Mouse (Mus musculus): ENCODE data around the gene St5. TPM values are rescaled to one million over a fixed set of nuclear protein-coding genes. Genes with fewer than 3 reads are reported as not detected.

Gene St5
- total RNA-seq, 2 experiments from 2014 or later, result 6.8 to 7.7 TPM

- intact Hi-C loops (cut with DNase I), result no loop called here
Measured at GRCm38 (mm10) chr7:109533129-109533528, 170.3 kb downstream of the St5 start.

GRCm38 (mm10) chr7:109532691-109533090 is 170.7 kb downstream of the St5 start:
- intact Hi-C loops (cut with DNase I), result loop anchor here (1.0 kb wide), 1 partner anchor 86 kb away; no protein-coding TSS in a partner anchor
- H3K4me3 ChIP-seq, result no peak overlapping the region
- no peak for TF ChIP-seq CTCF (IDR thresholded peaks at IDR 0.05)
- no peak for DNase-seq
- H3K27ac ChIP-seq, result peak overlapping the region; percentile 43; the same call in 1 of the 2 replicates

More at GRCm38 (mm10) chr7:109533129-109533528, 170.3 kb downstream of the St5 start:
- DNase-seq, result no peak
- Histone ChIP-seq H3K27ac (peak overlapping the region; percentile 43; the same call in 1 of the 2 replicates), H3K4me3 (no peak overlapping the region)
- TF ChIP-seq CTCF (IDR thresholded peaks at IDR 0.05), result no peak

GRCm38 (mm10) chr7:109531501-109531900 is 171.9 kb downstream of the St5 start:
- no peak for DNase-seq
- Histone ChIP-seq H3K27ac (peak overlapping the region; percentile 8; the same call in 1 of the 2 replicates), H3K4me3 (no peak overlapping the region)
- intact Hi-C loops (cut with DNase I), result no loop called here
- no peak for TF ChIP-seq CTCF (IDR thresholded peaks at IDR 0.05)

GRCm38 (mm10) chr7:109529741-109530140 is 173.7 kb downstream of the St5 start:
- no peak overlapping the region for H3K27ac ChIP-seq
- intact Hi-C loops (cut with DNase I), result loop anchor here (5.0 to 10.0 kb wide), 2 partner anchors 173 to 365 kb away; partner anchors contain the start of genes Akip1 and St5
- no peak overlapping the region for H3K4me3 ChIP-seq
- no peak for TF ChIP-seq CTCF (IDR thresholded peaks at IDR 0.05)
- DNase-seq, result no peak

- intact Hi-C loops (cut with DNase I), result loop anchor here (1.0 to 10.0 kb wide), 4 partner anchors 90 to 366 kb away; partner anchors contain the start of genes Akip1 and St5
Measured at GRCm38 (mm10) chr7:109528356-109528755, 175.0 kb downstream of the St5 start.

GRCm38 (mm10) chr7:109527536-109527935 is 175.9 kb downstream of the St5 start:
- DNase-seq, result no peak
- intact Hi-C loops (cut with DNase I), result loop anchor here (5.0 to 10.0 kb wide), 2 partner anchors 175 to 367 kb away; partner anchors contain the start of genes Akip1 and St5
- Histone ChIP-seq H3K27ac (peak overlapping the region; percentile 13; the same call in 1 of the 2 replicates), H3K4me3 (no peak overlapping the region)
- TF ChIP-seq CTCF (IDR thresholded peaks at IDR 0.05), result no peak

More at GRCm38 (mm10) chr7:109528356-109528755, 175.0 kb downstream of the St5 start:
- TF ChIP-seq CTCF (IDR thresholded peaks at IDR 0.05), result peak; percentile 87
- Histone ChIP-seq H3K4me3 (no peak overlapping the region), H3K27ac (peak overlapping the region; percentile 69)
- DNase-seq, result peak; percentile 75

- intact Hi-C loops (cut with DNase I), result loop anchor here (5.0 to 10.0 kb wide), 2 partner anchors 176 to 369 kb away; partner anchors contain the start of genes Akip1 and St5
- DNase-seq, result no peak
- H3K27ac ChIP-seq, result peak overlapping the region; percentile 56; the same call in 1 of the 2 replicates
- TF ChIP-seq CTCF (IDR thresholded peaks at IDR 0.05), result no peak
- H3K4me3 ChIP-seq, result no peak overlapping the region
Measured at GRCm38 (mm10) chr7:109525740-109526663, 177.4 kb downstream of the St5 start.

- no peak overlapping the region for H3K4me3 ChIP-seq
- peak overlapping the region; percentile 61 for H3K27ac ChIP-seq
- no peak for TF ChIP-seq CTCF (IDR thresholded peaks at IDR 0.05)
- no peak for DNase-seq
- intact Hi-C loops (cut with DNase I), result loop anchor here (5.0 to 10.0 kb wide), 2 partner anchors 178 to 370 kb away; partner anchors contain the start of genes Akip1 and St5
Measured at GRCm38 (mm10) chr7:109524763-109525162, 178.6 kb downstream of the St5 start.

GRCm38 (mm10) chr7:109524442-109524744 is 179.0 kb downstream of the St5 start:
- no peak for DNase-seq
- no peak for TF ChIP-seq CTCF (IDR thresholded peaks at IDR 0.05)
- intact Hi-C loops (cut with DNase I), result loop anchor here (10.0 kb wide), 1 partner anchor 370 kb away; no protein-coding TSS in a partner anchor
- no peak overlapping the region for H3K4me3 ChIP-seq
- H3K27ac ChIP-seq, result peak overlapping the region; percentile 61

- H3K27ac ChIP-seq, result peak overlapping the region; percentile 61
- H3K4me3 ChIP-seq, result no peak overlapping the region
- DNase-seq, result peak; percentile 54
- intact Hi-C loops (cut with DNase I), result loop anchor here (10.0 kb wide), 1 partner anchor 371 kb away; no protein-coding TSS in a partner anchor
- no peak for TF ChIP-seq CTCF (IDR thresholded peaks at IDR 0.05)
Measured at GRCm38 (mm10) chr7:109523741-109524441, 179.5 kb downstream of the St5 start.

GRCm38 (mm10) chr7:109523304-109523703 is 180.1 kb downstream of the St5 start:
- Histone ChIP-seq H3K27ac (peak overlapping the region; percentile 61; the same call in 1 of the 2 replicates), H3K4me3 (no peak overlapping the region)
- intact Hi-C loops (cut with DNase I), result loop anchor here (10.0 kb wide), 1 partner anchor 371 kb away; no protein-coding TSS in a partner anchor
- TF ChIP-seq CTCF (IDR thresholded peaks at IDR 0.05), result no peak
- no peak for DNase-seq

- Histone ChIP-seq H3K4me3 (no peak overlapping the region), H3K27ac (no peak overlapping the region)
- intact Hi-C loops (cut with DNase I), result loop anchor here (10.0 kb wide), 1 partner anchor 373 kb away; no protein-coding TSS in a partner anchor
- TF ChIP-seq CTCF (IDR thresholded peaks at IDR 0.05), result no peak
- DNase-seq, result no peak
Measured at GRCm38 (mm10) chr7:109522084-109522483, 181.3 kb downstream of the St5 start.

Measured in gastrocnemius, adult 2 months (tissue).